Mouse (Mus musculus) fat pad, adult 2 months (tissue): ENCODE measurements at regions not wholly inside any gene's neighbourhood (a gene's known extent, or its start where the extent isn't known, plus 50 kb on each side); places are given as distances from the start of the nearest gene placed in this dataset.
A peak's percentile ranks its signal among the peaks of the same experiment; 100 is the strongest.

Source experiments
- DNase-seq: peaks from one replicate; pipeline ENCODE4 v3.0.0-alpha.2; 2011; ENCODE audit warnings: low read depth, low spot score; ENCODE audit errors: extremely low read depth

GRCm38 (mm10) chr15:87352812-87353211 is 191.3 kb upstream of the Fam19a5 start:
- no peak for DNase-seq

- no peak for DNase-seq
These were observed 190.2 kb upstream of the Fam19a5 start for GRCm38 (mm10) chr15:87353886-87354285.

GRCm38 (mm10) chr15:87360457-87360856 is 183.6 kb upstream of the Fam19a5 start:
- DNase-seq, result no peak

- DNase-seq, result no peak
These were observed 178.3 kb upstream of the Fam19a5 start for GRCm38 (mm10) chr15:87365712-87366361.

GRCm38 (mm10) chr15:87367381-87367780 is 176.7 kb upstream of the Fam19a5 start:
- DNase-seq, result no peak

- DNase-seq, result no peak
These were observed 174.7 kb upstream of the Fam19a5 start for GRCm38 (mm10) chr15:87369381-87369780.

- peak; percentile 80 for DNase-seq
These were observed 174.3 kb upstream of the Fam19a5 start for GRCm38 (mm10) chr15:87369836-87370235.

GRCm38 (mm10) chr15:87370761-87371160 is 173.3 kb upstream of the Fam19a5 start:
- DNase-seq, result no peak

- DNase-seq, result no peak
These were observed 169.4 kb upstream of the Fam19a5 start for GRCm38 (mm10) chr15:87374670-87375069.

GRCm38 (mm10) chr15:87375596-87376194 is 168.4 kb upstream of the Fam19a5 start:
- no peak for DNase-seq

GRCm38 (mm10) chr15:87383551-87384265 is 160.4 kb upstream of the Fam19a5 start:
- no peak for DNase-seq

- DNase-seq, result no peak
These were observed 159.6 kb upstream of the Fam19a5 start for GRCm38 (mm10) chr15:87384279-87385066.

- no peak for DNase-seq
These were observed 157.6 kb upstream of the Fam19a5 start for GRCm38 (mm10) chr15:87386513-87386983.

- DNase-seq, result no peak
These were observed 152.7 kb upstream of the Fam19a5 start for GRCm38 (mm10) chr15:87391395-87391794.

GRCm38 (mm10) chr15:87398396-87398795 is 145.7 kb upstream of the Fam19a5 start:
- DNase-seq, result no peak

GRCm38 (mm10) chr15:87405689-87406088 is 138.4 kb upstream of the Fam19a5 start:
- no peak for DNase-seq

GRCm38 (mm10) chr15:87411978-87412377 is 132.1 kb upstream of the Fam19a5 start:
- no peak for DNase-seq

- DNase-seq, result no peak
These were observed 128.1 kb upstream of the Fam19a5 start for GRCm38 (mm10) chr15:87415996-87416395.

GRCm38 (mm10) chr15:87421743-87422142 is 122.4 kb upstream of the Fam19a5 start:
- no peak for DNase-seq

GRCm38 (mm10) chr15:87433306-87433705 is 110.8 kb upstream of the Fam19a5 start:
- DNase-seq, result no peak

GRCm38 (mm10) chr15:87433901-87434300 is 110.2 kb upstream of the Fam19a5 start:
- DNase-seq, result no peak
